Mouse (Mus musculus) liver, adult 2 months (tissue): ENCODE results near the gene Treml1.
A peak's percentile ranks its signal among the peaks of the same experiment; 100 is the strongest.

ENCODE experiments used
- CTCF ChIP-seq: fragments of 200-500 bp; IDR thresholded peaks from 2 replicates; pipeline ENCODE4 v1.5.1; 2011; ENCODE audit warnings: low read depth, low read length, control low read depth
- POLR2A ChIP-seq: fragments of 200-500 bp; IDR thresholded peaks from 2 replicates; pipeline ENCODE4 v1.6.1; 2011; ENCODE audit warnings: low read length, control low read depth; ENCODE audit not compliant: insufficient read depth; ENCODE audit errors: extremely low read depth

- TF ChIP-seq POLR2A (0 out of 2 replicates have a peak, but pooled peaks have one; percentile 10), CTCF (no peak)
Measured at GRCm38 (mm10) chr17:48408526-48409291, 49.0 kb downstream of the Treml1 start.
